Mouse (Mus musculus) ovary, adult 18-20 months (tissue): ENCODE measurements around the gene Itga1.
A peak's percentile ranks its signal among the peaks of the same experiment; 100 is the strongest.

ENCODE experiments used
- DNase-seq: peaks from one replicate; pipeline ENCODE4 v3.0.0; 2022; ENCODE audit warnings: low spot score, mixed read lengths

Itga1 gene

GRCm38 (mm10) chr13:115098227-115098626, 3.5 kb downstream of the Itga1 start:
- DNase-seq: no peak

DNA sequence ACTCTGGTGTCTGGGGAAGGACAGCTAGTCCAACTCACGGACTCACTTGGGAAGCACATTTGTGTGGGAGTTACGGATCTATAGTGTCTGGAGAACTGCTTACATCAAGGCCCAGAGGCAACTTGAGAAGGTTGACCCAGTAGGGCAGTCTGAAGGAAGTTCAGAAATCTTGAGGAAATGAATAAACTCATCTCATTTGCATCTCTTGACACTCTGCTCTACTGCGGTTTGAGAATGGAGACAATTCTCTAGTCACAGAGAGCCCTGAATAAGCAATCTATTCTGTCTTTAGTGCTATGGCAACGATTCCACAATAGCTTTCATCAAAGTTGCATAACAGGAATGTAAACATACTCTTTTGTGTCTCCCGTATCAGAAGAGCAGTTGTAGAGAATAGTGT, 4.8 kb downstream of the Itga1 start:
- DNase-seq: no peak

- no peak for DNase-seq
These were observed 5.5 kb downstream of the Itga1 start for GRCm38 (mm10) chr13:115096216-115096615.

- DNase-seq: no peak
These were observed 6.4 kb downstream of the Itga1 start for GRCm38 (mm10) chr13:115095392-115095791.

DNA sequence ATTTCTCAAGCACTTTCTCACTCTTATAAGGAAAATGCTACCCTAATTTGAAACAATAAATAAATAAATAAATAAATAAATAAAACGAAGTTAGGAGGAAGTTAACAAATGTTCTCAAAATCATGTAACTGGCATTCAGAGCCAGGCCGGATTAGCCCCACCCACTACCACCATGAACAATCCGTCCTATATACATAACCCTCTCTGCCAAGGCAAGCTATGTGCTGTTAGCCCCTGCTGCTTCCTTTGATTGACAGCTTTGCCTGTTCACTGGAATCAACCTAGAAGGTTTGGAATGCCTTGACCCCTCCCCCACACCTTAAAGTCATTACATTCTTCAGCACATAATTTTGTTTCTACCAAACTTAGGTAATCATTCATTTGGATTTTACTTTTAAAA, 10.3 kb downstream of the Itga1 start:
- no peak for DNase-seq

DNA sequence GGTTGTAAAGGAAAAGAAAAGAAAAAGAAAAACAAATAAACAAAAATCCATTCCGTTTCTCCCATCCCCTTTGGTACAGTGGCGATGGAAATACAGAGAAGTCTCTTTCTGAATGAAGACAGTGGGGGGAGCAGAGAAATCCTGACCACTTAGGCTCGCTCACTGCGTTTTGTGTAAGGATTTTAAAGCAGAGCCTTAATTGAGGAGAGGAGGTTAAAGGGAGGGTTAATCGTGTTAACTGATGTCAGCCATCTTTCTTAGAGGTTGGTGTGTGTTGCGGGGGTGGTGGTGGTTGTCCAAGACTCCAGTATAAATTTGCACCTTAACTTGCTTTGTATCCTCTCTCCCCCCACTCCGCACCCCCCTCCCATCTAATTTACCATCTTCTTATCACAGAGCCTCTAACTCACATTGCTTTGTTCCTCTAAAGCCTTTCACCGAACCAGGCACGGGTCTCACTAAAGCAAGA, 10.8 kb downstream of the Itga1 start:
- DNase-seq: no peak

- peak; percentile 92 for DNase-seq
These were observed 11.4 kb downstream of the Itga1 start, which contains the start of gene Pelo for GRCm38 (mm10) chr13:115090069-115090976. Gene Pelo (minus strand): TSS chr13:115090186.

DNA sequence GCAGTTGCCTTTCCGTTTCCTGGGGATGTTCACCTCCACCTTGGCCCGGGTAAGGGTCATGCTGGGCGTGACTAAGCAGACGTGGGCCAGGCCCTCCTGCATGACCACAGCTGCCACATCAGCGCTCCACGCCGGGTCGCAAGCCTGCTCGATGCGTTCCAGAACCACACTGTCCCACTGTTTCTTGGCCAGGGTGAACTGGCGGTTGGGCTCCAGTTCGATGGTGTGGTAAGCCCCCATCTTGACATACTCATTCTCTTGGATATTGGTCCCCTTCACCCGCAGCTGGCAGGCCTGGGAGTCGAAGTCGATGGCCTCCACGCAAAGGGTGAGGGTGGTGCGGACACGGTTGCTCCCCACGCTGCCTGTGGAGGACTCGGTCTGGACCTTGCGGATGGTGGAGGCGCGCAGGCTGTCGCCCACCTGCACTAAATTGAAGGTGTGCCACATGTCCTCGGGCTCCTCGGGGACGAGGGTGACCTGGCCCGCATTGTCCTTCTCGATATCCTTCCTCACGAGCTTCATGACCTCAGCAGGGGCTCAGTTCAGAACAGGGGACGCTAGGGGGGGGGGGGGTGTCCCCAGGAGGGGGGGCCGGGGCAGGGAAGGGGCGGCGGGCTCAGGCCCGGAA, 12.3 kb downstream of the Itga1 start:
- peak; percentile 4 for DNase-seq

- no peak for DNase-seq
These were observed 12.8 kb downstream of the Itga1 start for GRCm38 (mm10) chr13:115089020-115089394.

- DNase-seq: no peak
These were observed 15.8 kb downstream of the Itga1 start for GRCm38 (mm10) chr13:115085974-115086373.

DNA sequence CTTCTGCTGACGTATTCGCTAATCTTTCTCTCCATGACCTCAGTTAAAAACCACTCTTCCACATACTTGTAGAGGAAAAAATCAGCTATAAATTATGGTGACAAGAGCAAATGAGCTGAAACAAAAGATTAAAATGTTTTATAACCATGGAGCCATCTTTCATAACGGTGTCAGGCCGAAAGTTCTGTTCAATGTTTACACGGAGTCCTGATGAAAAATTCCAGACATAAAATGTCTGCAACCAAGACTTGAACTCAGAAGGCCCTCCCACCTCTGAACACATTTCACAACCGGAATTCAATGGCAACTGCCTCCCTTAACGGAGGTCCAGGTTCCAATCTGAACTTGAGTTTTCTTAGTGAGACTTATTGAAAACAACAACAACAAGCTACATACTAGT, 19.4 kb downstream of the Itga1 start:
- DNase-seq: no peak

DNA sequence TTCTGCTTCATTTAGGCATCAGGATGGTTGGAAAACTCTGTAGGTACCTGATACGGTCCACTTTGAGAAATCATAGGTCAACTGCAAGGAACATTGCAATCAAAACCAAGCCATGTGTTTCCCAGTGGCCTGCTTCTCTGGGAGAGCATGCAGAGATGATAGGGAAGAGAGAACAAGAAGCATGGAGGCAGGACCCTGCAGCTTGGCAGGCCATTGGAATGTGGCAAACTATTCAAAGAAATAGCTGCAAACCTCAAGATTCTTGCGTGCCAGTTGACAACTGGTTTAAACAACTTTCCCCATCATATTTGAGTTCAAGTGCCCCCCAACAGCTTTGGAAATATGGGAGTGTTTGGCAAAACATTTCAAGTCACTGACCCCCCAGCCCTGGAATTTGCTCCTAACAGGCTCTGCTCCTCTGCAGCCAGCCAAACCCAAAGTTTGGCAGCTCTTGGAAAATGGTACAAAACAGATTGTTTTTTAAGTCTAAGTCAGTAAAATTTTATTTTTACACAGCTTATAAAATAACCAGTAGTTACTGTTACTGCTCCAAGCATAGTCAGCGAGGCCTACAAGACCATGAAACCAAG, 21.7 kb downstream of the Itga1 start:
- DNase-seq: no peak

GRCm38 (mm10) chr13:115078997-115079685, 22.6 kb downstream of the Itga1 start:
- no peak for DNase-seq

DNA sequence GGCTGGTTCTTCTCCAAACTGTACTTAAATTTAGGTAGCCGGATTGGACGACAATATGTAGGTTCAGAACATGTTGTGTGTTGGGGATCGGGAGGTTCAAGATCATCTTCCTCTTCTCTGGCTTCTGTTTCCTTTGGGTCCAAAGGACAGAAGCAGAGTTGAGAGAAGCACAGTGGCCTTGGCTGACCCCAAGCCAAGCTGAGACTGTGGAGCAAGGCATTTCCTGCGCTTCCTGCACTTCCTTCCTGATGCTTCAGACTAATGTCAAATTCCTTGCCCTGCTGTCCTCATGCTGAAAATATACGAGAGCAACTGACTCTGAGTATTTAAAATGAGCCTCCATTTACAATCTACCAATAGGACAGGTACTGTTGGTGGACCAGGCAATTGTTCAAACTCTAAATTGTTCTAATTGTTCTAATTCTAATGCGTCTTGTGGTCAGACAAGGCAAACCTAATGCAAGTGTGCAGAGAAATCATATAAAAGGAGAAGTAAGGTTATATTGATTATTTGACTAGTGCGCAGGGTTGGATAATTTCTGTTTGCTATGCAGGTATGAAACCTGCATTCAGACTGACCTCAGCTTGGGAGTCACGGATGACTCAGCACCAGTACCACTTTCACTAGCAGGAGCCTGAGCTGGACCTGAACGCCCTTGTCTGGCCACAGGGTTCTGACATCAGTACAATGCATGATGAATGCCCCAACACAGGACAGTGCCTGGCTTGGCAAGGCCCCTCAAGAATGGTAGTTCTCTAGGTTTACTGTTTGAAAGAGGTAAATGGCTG, 24.2 kb downstream of the Itga1 start:
- no peak for DNase-seq

GRCm38 (mm10) chr13:115072386-115072785, 29.4 kb downstream of the Itga1 start:
- no peak for DNase-seq

DNA sequence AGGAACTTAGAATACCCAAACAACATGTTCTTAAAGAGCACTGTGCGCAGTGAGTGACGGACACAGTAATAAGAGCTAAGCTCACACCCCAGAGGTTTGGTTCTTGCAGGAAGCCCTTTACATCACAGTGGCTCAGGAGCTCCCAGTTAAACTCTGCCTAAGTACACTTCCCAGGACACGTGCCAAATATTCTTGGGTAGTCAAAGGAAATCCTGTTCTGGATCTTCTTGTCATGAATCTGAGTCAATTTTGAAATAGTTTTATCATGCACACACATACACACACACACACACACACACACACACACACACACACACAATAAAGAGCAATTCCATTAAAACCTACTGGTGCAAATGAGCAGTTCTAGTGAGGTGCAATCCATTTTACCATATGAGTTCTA, 30.3 kb downstream of the Itga1 start:
- no peak for DNase-seq

GRCm38 (mm10) chr13:115067968-115068330, 33.8 kb downstream of the Itga1 start:
- no peak for DNase-seq

DNA sequence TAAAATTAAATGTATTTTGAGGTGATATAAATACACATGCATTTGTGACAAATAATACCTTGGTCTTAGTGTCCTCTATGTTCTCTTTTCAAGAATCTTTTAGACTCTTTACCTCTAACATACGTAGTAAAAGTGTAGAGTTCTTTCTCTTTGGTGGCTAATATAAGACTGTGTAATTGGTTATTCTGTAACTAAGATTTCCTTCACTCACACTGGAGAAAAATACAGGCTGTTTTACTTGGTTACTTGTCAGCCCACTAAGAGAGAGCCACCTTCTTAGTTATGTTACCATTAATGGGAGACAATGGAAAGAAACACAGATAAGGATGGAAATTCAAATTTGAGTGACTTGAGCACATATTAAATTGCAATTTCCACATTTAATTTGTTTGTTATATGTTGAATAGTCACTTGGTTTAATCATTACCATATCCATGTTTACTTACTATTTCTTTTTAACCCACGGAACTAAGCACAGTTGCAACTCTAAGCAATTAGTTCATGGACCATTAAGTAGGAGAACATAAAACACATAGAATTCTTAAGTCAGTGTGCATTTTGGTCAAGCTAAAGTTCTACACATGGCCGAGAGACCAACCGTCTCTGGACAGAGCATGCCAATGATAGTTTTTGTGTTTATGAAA, 34.3 kb downstream of the Itga1 start:
- no peak for DNase-seq

- no peak for DNase-seq
These were observed 44.2 kb downstream of the Itga1 start for GRCm38 (mm10) chr13:115057555-115057954.

GRCm38 (mm10) chr13:115054783-115055182, 47.0 kb downstream of the Itga1 start:
- no peak for DNase-seq

GRCm38 (mm10) chr13:115052568-115052967, 49.2 kb downstream of the Itga1 start:
- no peak for DNase-seq
